Mouse (Mus musculus): ENCODE results near the gene Gm44502.

The Gm44502 gene

DNA sequence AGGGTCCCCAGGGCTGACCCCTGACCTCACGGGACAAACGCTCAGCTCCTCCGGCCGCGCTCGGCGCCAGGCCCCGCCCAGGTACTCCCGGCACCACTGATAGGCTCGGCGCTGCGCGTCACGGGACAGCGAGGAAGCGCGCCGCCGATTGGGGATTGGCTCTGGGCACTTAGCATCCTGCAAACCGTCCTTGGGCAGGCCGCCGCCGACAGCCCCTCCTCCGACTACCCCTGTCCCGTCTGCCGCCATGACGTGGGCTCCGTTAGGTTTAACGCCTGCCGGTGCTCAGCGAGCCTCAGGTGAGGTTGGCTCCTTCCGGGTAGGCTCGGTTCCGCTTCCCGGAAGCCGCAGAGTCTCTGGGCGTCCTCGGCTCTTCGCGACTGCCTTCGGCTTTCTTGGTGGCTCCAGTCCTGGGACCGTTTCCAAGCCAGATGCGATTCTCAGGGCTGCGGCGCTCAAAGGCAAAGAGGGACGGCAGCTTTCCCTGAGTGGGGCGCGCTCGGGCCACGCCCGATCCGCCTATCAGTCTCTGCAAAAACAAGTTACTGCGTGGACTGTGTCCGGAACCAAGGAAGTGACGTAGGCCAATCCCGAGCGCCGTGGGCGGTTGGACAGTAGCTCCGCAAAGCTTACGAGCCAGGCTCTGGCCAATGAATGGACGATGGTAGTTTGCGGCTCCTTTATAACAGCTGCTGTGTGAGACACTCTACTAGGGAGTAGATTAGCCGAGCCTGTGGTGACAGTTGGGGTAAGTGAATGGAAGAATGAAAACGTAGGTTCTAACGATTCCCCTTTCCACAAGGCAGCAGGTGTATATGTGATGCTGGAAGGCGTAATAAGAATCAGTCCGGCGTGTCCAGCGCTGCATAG, at the start of gene Gm44502, which contains the start of the genes C730034F03Rik and Chkb:
Gene Gm44502 (minus strand): TSS at position 345 of the 870 bp plus-strand sequence.
Gene C730034F03Rik (plus strand): TSS at position 238 of the 870 bp plus-strand sequence.
Gene Chkb (minus strand): TSS at position 557 of the 870 bp plus-strand sequence.
- peak; percentile 62 for DNase-seq (ENCODE audit: extremely low read depth, low read depth, low spot score)

GRCm38 (mm10) chr15:89478622-89479021, 49.1 kb upstream of the Gm44502 start:
- DNase-seq (ENCODE audit: extremely low read depth, low read depth, low spot score), result no peak

GRCm38 (mm10) chr15:89477806-89478205, 48.3 kb upstream of the Gm44502 start:
- DNase-seq (ENCODE audit: extremely low read depth, low read depth, low spot score), result no peak

- DNase-seq (ENCODE audit: extremely low read depth, low read depth, low spot score), result no peak
Observed at GRCm38 (mm10) chr15:89477091-89477491, 47.6 kb upstream of the Gm44502 start, which contains the start of gene Arsa. Arsa (minus strand) TSS chr15:89477425.

DNA sequence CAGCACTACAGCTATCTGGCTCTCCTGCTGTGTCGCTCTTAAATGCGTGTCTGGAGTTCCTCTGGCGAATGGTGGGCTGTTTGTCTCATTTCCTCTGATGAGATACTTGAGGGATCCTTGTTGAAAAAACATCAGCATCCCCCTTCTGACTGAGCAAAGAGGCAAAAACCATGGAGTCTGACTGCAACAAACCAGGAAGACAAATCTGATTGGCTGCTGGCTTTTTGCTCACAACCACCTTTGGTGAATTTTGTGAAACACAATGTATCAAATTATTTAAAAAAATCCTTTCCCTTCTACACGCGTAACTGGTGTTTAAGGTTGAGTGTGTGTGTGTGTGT, 46.9 kb upstream of the Gm44502 start:
- no peak for DNase-seq (ENCODE audit: extremely low read depth, low read depth, low spot score)

DNA sequence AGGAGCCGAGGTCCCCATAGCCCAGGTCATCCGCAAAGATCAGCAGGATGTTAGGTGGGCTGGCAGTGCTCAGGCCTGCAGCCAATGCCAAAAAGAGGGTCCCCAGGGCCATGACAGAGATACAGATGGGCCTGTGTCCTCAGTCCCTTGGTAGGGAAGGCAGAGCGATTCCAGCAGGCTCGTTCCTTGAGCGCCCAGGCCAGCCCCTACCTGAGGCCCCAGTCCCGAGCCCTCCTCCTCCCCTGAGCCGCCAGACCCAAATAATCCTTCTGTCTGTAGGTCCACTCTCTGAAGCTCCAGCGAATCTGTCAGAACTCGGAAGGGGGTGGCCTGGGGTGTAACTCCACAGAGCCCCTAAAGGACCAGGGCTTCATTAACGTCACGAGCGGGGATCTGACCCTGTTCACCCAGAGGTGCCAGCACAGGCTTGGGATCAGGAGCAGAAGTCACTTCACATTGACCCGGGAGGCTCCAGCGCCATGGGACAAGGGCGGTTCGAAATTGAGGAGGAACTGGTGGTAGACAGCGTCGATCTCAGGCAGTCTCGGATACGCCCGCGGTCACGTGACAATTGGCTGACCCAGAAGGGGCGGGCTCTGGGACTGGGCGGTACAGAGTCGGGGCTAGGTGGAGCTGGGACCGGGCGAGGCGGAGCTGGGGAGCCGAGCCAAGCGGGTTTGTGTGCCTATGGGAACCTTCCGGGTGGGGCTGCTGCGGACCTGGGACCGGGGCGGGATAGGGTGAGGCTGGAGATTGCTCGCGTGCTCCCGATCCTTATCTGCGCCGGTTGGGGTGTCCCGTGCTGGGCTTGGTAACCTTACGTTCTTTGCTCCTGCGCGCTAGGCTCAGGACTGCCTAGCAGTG, 46.3 kb upstream of the Gm44502 start:
- peak; percentile 16 for DNase-seq (ENCODE audit: extremely low read depth, low read depth, low spot score)

- DNase-seq (ENCODE audit: extremely low read depth, low read depth, low spot score), result no peak
Observed at GRCm38 (mm10) chr15:89475293-89475600, 45.8 kb upstream of the Gm44502 start.

- DNase-seq (ENCODE audit: extremely low read depth, low read depth, low spot score), result no peak
Observed at GRCm38 (mm10) chr15:89474596-89475292, 45.2 kb upstream of the Gm44502 start.

- no peak for DNase-seq (ENCODE audit: extremely low read depth, low read depth, low spot score)
Observed at GRCm38 (mm10) chr15:89473921-89474320, 44.4 kb upstream of the Gm44502 start.

DNA sequence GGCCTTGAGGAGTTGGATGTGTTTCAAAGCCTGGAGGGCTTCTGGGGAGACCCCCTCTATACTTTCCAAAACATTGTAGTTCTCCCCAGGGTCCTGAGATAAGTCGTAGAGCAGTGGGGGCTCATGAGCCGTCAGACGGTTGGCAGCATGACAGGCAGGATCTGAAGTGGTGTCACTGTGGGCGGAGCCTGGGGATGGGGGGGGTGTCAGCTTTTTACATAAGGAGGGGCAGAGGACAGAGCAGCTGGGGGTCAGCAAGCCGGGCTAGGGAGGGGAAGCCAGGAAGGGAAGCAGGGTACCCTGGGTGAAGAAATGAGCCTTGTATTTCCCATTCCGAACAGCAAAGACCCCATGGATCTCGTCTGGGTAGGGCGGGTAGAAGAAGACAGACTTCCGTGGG, 43.9 kb upstream of the Gm44502 start:
- no peak for DNase-seq (ENCODE audit: extremely low read depth, low read depth, low spot score)

DNA sequence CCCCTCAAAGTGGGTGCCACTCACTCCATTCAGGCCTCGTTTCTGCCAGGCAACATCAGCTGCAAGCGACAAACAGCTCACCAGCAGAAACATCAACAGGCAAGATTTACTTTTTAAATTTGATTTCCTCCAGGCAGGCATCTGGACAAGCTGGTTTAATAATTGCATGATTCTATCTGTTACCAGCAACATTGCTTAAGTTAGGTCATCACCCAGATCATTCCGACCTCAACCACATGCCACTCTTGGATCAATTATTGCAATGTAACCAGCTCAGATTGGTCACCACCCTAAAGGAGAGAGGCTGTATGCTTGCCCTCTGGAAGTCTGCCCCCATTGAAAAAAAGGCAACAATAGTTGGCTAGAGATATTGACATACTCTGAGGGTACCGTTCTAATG, 42.0 kb upstream of the Gm44502 start:
- no peak for DNase-seq (ENCODE audit: extremely low read depth, low read depth, low spot score)

DNA sequence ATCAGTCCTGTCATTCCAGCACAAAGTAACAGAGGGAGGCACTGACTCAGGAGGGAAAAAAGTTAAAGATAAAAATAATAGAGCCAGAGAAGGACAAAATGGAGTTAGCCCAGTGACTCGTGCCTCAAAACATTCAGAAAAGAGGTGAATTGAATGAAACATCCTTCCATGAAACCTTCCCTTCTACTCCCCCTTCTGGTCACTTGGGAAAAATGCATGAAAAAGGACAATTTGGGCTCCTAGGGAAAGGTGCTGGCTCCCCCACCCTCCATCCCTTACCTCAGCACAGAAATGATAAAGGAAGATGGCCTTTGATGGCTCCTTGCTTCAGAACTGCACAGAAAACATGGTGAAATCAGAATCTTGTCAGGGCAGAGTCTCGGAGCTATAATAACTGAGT, 39.1 kb upstream of the Gm44502 start:
- no peak for DNase-seq (ENCODE audit: extremely low read depth, low read depth, low spot score)

DNA sequence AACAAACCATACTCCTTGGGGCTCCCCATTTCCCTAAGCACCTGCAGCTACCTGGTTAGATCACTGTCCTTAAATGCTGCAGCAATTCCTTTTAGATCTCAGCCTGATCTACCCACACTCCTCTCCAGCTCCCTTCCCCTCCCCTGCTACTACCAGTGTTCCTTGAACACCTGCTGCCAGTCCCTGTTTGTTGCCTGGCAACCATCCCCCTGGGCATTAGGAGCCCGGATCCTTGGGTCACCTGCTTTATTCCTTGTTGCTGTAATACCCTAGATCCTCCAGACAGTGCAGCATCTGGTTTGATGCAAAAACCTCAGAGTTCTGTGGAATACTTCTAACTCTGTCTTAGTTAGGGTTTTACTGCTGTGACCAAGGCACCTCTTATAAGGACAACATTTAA, 35.6 kb upstream of the Gm44502 start:
- no peak for DNase-seq (ENCODE audit: extremely low read depth, low read depth, low spot score)

DNA sequence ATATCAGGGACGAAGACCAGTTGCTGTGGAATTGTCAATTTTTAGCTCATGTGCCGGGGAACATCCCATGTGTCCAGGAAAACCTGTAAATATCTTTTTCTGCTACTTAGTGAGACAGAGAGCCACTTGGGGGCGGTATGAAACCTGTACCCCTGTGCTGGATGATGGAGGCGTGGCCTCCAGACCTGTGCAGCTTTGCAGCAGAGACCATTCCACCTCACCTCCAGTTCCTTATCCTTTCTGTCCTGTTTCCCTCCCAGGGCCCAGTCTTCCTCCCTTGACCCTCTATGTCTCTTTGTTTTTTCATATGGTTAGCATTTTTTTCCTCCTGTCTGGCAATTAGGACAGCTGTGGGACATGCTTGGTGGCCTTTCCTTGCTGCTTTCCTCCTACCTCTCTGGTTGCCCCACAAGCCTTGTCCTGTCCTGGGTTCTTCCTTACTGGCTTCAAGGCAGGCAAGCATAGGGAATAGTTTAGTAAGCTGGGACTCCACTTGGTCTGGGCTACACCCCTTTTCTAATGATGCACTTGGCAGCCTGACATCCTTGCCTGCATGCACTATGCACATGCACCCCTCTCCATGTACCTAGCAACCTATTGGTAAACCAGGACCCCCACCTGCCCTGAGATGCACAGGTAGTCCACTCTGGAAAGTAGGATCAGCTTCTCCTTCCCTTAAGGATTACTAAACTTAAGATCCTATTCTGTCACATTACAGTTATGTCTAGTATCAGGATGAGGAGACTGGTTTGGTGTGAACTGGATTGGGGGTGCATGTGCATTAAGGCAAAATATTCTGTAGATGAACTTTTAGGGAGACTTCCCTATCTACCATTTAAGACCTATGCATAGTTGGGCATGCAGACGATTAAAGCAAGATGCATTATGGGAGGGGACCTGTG, 34.1 kb upstream of the Gm44502 start:
- no peak for DNase-seq (ENCODE audit: extremely low read depth, low read depth, low spot score)

- DNase-seq (ENCODE audit: extremely low read depth, low read depth, low spot score), result no peak
Observed at GRCm38 (mm10) chr15:89462176-89462575, 32.7 kb upstream of the Gm44502 start.

DNA sequence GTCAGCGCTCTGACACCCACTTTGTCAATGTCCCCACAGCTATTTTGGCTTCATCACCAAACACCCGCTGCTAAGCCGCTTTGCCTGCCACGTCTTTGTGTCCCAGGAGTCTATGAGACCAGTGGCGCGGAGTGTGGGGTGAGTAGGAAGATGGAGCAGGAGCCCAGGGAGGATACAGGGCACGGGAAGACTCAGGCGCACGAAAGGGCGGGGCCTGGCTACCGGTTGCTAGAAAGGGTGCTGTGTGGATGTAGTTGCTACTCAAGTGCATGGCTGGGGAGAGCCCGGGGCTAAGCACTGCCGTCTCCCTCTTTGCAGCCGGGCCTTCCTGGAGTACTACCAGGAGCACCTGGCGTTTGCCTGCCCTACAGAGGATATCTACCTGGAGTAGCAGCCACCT, 31.8 kb upstream of the Gm44502 start:
- DNase-seq (ENCODE audit: extremely low read depth, low read depth, low spot score), result no peak

DNA sequence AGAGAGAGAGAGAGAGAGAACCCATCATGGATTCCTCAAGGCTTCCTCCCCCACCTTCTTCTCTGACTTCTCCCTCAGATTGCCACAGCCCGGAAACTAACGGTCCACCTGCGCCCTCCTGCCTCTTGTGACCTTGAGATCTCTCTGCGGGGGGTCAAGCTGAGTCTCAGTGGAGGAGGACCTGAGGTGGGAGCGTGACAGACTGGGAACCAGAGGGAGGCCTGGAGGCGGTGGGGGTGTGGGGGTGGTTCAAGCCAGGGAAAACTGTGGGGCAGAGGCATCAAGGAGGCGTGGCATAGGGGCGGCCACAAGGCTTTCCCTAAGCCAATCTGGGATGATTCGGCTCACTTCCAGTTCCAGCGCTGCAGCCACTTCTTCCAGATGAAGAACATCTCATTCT, 30.8 kb upstream of the Gm44502 start:
- DNase-seq (ENCODE audit: extremely low read depth, low read depth, low spot score), result no peak

DNA sequence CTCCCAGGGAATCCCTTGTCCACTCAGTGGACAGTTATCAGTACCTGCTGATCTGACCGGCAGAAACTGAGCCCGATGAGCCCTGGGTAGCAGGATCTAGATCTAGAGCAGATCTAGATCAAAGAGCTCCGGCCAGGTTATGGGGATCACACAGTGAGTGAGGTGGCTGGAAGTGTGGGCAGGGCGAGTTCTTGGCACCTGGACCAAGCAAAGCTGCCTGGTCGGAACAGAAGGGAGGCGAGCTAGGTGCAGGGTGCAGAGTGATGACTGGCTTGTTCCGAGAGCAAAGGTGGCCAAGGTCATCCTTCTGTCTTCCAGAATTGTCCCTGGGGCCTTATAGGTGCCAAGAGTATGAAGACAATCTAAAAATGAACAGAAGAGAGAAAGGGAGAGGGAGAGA, 30.3 kb upstream of the Gm44502 start:
- DNase-seq (ENCODE audit: extremely low read depth, low read depth, low spot score), result no peak

DNA sequence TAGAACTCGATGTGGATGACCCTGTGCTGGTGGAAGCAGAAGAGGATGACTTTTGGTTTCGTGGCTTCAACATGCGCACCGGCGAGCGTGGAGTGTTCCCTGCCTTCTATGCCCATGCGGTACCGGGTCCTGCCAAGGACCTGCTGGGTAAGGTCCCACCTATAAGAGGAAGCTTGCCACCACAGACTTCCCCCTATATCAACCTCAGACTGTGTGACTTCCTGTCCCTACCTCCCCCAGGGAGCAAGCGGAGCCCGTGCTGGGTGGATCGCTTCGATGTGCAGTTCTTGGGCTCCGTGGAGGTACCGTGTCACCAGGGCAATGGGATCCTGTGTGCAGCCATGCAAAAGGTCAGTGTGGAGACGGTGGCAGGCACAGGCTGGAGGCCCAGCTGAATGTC, 29.4 kb upstream of the Gm44502 start:
- no peak for DNase-seq (ENCODE audit: extremely low read depth, low read depth, low spot score)

DNA sequence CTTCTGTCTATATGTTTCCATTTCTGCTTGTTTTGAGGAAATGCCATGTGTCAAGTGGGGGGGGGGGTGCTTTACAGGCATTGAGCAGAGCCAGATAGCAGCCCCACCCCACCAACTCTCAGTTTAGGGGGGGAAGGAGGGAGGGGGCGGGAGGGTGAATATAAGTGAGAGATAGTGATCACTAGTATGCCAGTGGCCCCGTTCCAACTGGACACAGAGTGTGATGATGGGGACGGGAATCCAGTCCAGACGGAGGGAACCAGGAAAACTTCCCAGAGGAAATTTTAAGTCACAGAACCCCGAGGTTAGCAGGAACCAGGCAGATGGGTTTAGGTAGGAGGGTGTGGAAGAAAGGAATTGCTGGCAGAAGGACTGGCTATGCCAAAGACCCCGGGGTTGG, 26.1 kb upstream of the Gm44502 start:
- DNase-seq (ENCODE audit: extremely low read depth, low read depth, low spot score), result no peak

Data from fat pad, adult 2 months (tissue).